Mouse (Mus musculus) monocyte, adult 5-6 weeks (primary cell): Measurements from ENCODE around the gene Lrrc26. TPM values are rescaled to one million over a fixed set of nuclear protein-coding genes. Genes with fewer than 3 reads are reported as not detected.
A peak's percentile ranks its signal among the peaks of the same experiment; 100 is the strongest.

ENCODE experiments used
- ATAC-seq: fragments of 153-309, 156-312 bp; replicated peaks from 2 replicates; pipeline ENCODE4 v1.8.0; 2017; ENCODE audit warnings: mild to moderate bottlenecking; ENCODE audit not compliant: low TSS enrichment, insufficient number of reproducible peaks, severe bottlenecking, poor library complexity, low FRiP score
- total RNA-seq: library from RNA; stranded (forward); fragments of 200-1000, 200-491, 200-594 nt; gene quantifications from 3 replicates; pipeline ENCODE4 v1.2.3, GENCODE M21; 2017

Lrrc26 gene
- total RNA-seq, 1 experiment from 2014 or later: not detected

DNA sequence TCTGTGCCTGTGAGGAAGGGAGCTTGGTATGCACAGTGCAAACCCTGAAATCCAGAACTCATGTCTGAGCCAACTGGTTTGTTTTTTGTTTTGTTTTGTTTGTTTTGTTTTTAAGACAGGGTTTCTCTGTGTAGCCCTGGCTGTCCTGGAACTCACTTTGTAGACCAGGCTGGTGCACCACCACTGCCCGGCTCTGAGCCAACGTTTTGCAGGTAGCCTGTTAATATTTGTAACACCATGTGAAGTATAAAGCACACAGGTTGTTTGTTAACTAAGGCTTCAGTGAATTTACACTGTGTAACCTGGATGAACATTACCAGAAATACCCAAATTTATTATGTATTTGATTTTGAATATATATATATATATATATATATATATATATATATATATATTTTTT lies 36.3 kb downstream of the Lrrc26 start:
- ATAC-seq: no peak

GRCm38 (mm10) chr2:25328440-25328839 lies 38.7 kb downstream of the Lrrc26 start:
- ATAC-seq: no peak

- no peak for ATAC-seq
Measured at GRCm38 (mm10) chr2:25331470-25331869, 41.8 kb downstream of the Lrrc26 start.

- ATAC-seq: peak; percentile 97
Measured at GRCm38 (mm10) chr2:25332286-25333160, 42.8 kb downstream of the Lrrc26 start, which contains the start of gene Man1b1. Gene Man1b1 (plus strand): TSS chr2:25332338.

GRCm38 (mm10) chr2:25333569-25333968 lies 43.9 kb downstream of the Lrrc26 start:
- no peak for ATAC-seq

GRCm38 (mm10) chr2:25338303-25338702 lies 48.6 kb downstream of the Lrrc26 start:
- 0 out of 2 replicates have a peak, but pooled peaks have one; percentile 9 for ATAC-seq

Other genes starting within 250 kb of the Lrrc26 start
- gene Nsmf, start 235.6 kb upstream of the Lrrc26 start, total RNA-seq: 7.6 to 28.3 TPM (median 20.0 TPM) in 3 replicates
- gene Entpd8, start 209.6 kb upstream of the Lrrc26 start, total RNA-seq: not detected in 3 replicates
- gene Noxa1, start 194.8 kb upstream of the Lrrc26 start, total RNA-seq: 0.78 TPM in 1 of 3 replicates, not detected in the others
- 22.3 to 51.8 TPM (median 24.4 TPM) in 3 replicates for gene Nrarp, start 109.2 kb upstream of the Lrrc26 start, total RNA-seq
- 28.8 to 64.7 TPM (median 31.0 TPM) in 3 replicates for gene Tor4a, start 93.0 kb upstream of the Lrrc26 start, total RNA-seq
- 82.8 to 113 TPM (median 105 TPM) in 3 replicates for gene Nelfb, start 78.4 kb upstream of the Lrrc26 start, total RNA-seq
- not detected in 3 replicates for gene Stpg3, start 75.3 kb upstream of the Lrrc26 start, total RNA-seq
- not detected in 3 replicates for gene Fam166a, start 71.2 kb upstream of the Lrrc26 start, total RNA-seq
- gene Tubb4b, start 65.2 kb upstream of the Lrrc26 start, total RNA-seq: 161 to 206 TPM (median 166 TPM) in 3 replicates
- not detected in 3 replicates for gene Slc34a3, start 55.6 kb upstream of the Lrrc26 start, total RNA-seq
- not detected in 3 replicates for gene Rnf224, start 53.1 kb upstream of the Lrrc26 start, total RNA-seq
- not detected in 3 replicates for gene Rnf208, start 47.7 kb upstream of the Lrrc26 start, total RNA-seq
- gene Cysrt1, start 47.5 kb upstream of the Lrrc26 start, total RNA-seq: not detected in 3 replicates
- gene AL732309.1, start 43.1 kb upstream of the Lrrc26 start, total RNA-seq: 4.5 to 4.9 TPM in 2 of 3 replicates, not detected in the other
- 12.2 to 16.8 TPM (median 15.6 TPM) in 3 replicates for gene Tmem203, start 34.5 kb upstream of the Lrrc26 start, total RNA-seq
- gene Tprn, start 27.3 kb upstream of the Lrrc26 start, total RNA-seq: 7.1 to 9.2 TPM (median 8.4 TPM) in 3 replicates
- 31.8 to 50.4 TPM (median 32.4 TPM) in 3 replicates for gene Ssna1, start 17.5 kb upstream of the Lrrc26 start, total RNA-seq
- gene Anapc2, start 17.4 kb upstream of the Lrrc26 start, total RNA-seq: 42.6 to 64.9 TPM (median 43.8 TPM) in 3 replicates
- gene Tmem210, start 1.8 kb upstream of the Lrrc26 start, total RNA-seq: not detected in 3 replicates
- 0.49 TPM in 1 of 3 replicates, not detected in the others for gene Grin1, start 29.3 kb downstream of the Lrrc26 start, total RNA-seq
- 31.6 to 66.4 TPM (median 33.3 TPM) in 3 replicates for gene Man1b1, start 42.4 kb downstream of the Lrrc26 start, total RNA-seq
- gene Dpp7, start 66.4 kb downstream of the Lrrc26 start, total RNA-seq: 24.8 to 101 TPM (median 57.4 TPM) in 3 replicates
- 6.6 to 19.5 TPM (median 12.9 TPM) in 3 replicates for gene Uap1l1, start 75.8 kb downstream of the Lrrc26 start, total RNA-seq
- gene Sapcd2, start 82.4 kb downstream of the Lrrc26 start, total RNA-seq: 4.3 TPM in 1 of 3 replicates, not detected in the others
- gene Entpd2, start 106.0 kb downstream of the Lrrc26 start, total RNA-seq: not detected in 3 replicates
- gene Npdc1, start 109.4 kb downstream of the Lrrc26 start, total RNA-seq: not detected in 3 replicates
- gene Fut7, start 133.4 kb downstream of the Lrrc26 start, total RNA-seq: 8.9 to 13.9 TPM (median 11.0 TPM) in 3 replicates
- 16.8 to 46.8 TPM (median 17.5 TPM) in 3 replicates for gene Abca2, start 138.8 kb downstream of the Lrrc26 start, total RNA-seq
- not detected in 3 replicates for gene Clic3, start 166.9 kb downstream of the Lrrc26 start, total RNA-seq
- 21.4 to 39.6 TPM (median 32.9 TPM) in 3 replicates for gene Paxx, start 171.2 kb downstream of the Lrrc26 start, total RNA-seq
- not detected in 3 replicates for gene Ptgds, start 180.1 kb downstream of the Lrrc26 start, total RNA-seq
- gene Lcn12, start 204.0 kb downstream of the Lrrc26 start, total RNA-seq: not detected in 3 replicates
- gene Fbxw5, start 210.8 kb downstream of the Lrrc26 start, total RNA-seq: 33.3 to 58.1 TPM (median 38.6 TPM) in 3 replicates
- gene C8g, start 211.8 kb downstream of the Lrrc26 start, total RNA-seq: not detected in 3 replicates